Mouse (Mus musculus): ENCODE results near the gene Trpt1. TPM values are rescaled to one million over a fixed set of nuclear protein-coding genes. Genes with fewer than 3 reads are reported as not detected.
"Not testable (repeated sequence)": the region's sequence is repeated elsewhere in the genome, so short reads cannot be mapped to it uniquely, and the experiment has no call there.

The Trpt1 gene
- polyA plus RNA-seq, 1 experiment from 2014 or later = 22.0 TPM

DNA sequence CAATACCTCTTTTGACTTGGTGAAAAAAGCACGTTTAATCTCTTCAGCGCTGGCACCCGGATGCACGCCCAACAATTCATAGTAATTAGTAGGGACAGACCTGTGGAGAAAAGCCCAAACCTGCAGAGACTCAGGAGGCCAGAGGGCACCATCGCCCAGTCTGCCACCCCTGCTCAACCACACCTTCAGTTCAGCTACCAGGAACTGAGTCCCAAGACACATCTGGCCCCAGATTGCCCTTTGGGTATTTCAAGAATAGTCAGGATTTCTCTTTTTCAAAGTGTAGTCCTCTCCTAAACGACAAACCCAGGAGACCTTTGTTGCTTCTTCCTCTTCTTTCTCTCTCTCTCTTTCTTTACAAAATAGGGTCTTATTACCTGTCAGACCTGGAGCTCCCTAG lies 5.2 kb upstream of the Trpt1 start:
- WGBS = 86% methylated on average over 6 of the region's 6 CpGs
- Histone ChIP-seq H3K36me3 (ENCODE audit: control insufficient read depth, insufficient read depth, low read length) (peaks cover 12% of the 10 kb centered on the region), H3K27ac (replicated peaks in 1 of 2; ENCODE audit: control insufficient read depth in 1 of 2, insufficient read depth in 1 of 2, low read depth in 2 of 2, low read length in 2 of 2) (no peak overlapping the region), H3K4me1 (ENCODE audit: control insufficient read depth in 2 of 2, insufficient read depth in 2 of 2, low read length in 2 of 2) (peaks cover 24 to 40% of the 10 kb centered on the region in 2 experiments), H3K27me3 (ENCODE audit: control insufficient read depth, insufficient read depth, low read length) (no peaks in the 10 kb centered on the region), H3K9ac (ENCODE audit: low read length) (no peak overlapping the region), H3K4me3 (ENCODE audit: control insufficient read depth in 1 of 2, insufficient read depth in 1 of 2, low read depth in 1 of 2, low read length in 2 of 2) (no peak overlapping the region), H3K9me3 (ENCODE audit: control insufficient read depth, low read length) (no peaks in the 10 kb centered on the region), H3K4me2 (ENCODE audit: low read length) (no peak overlapping the region)
- no peak for ATAC-seq (ENCODE audit: insufficient number of reproducible peaks, insufficient read depth, low FRiP score, low read depth)

DNA sequence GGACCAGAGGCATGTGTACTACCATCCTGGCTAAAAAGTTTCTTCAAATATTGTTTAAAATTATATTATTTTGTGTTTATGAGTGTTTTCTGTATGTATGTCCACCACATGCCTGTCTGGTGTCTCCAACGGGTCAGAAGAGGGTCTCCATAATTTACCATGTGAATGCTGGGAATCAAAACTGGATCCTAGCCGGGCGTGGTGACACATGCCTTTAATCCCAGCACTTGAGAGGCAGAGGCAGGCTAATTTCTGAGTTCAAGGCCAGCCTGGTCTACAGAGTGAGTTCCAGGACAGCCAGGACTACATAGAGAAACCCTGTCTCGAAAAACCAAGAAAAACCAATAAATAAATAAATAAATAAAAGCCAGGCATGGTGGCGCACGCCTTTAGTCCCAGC lies 4.8 kb upstream of the Trpt1 start:
- H3K27me3 ChIP-seq (ENCODE audit: control insufficient read depth, insufficient read depth, low read length); H3K27ac ChIP-seq (replicated peaks in 1 of 2; ENCODE audit: control insufficient read depth in 1 of 2, insufficient read depth in 1 of 2, low read depth in 2 of 2, low read length in 2 of 2); ATAC-seq (ENCODE audit: insufficient number of reproducible peaks, insufficient read depth, low FRiP score, low read depth); H3K9me3 ChIP-seq (ENCODE audit: control insufficient read depth, low read length); H3K36me3 ChIP-seq (ENCODE audit: control insufficient read depth, insufficient read depth, low read length); H3K4me2 ChIP-seq (ENCODE audit: low read length); H3K4me3 ChIP-seq (ENCODE audit: control insufficient read depth in 1 of 2, insufficient read depth in 1 of 2, low read depth in 1 of 2, low read length in 2 of 2); H3K9ac ChIP-seq (ENCODE audit: low read length): not testable (repeated sequence)
- 88% methylated on average over 6 of the region's 6 CpGs for WGBS
- H3K4me1 ChIP-seq (ENCODE audit: control insufficient read depth in 2 of 2, insufficient read depth in 2 of 2, low read length in 2 of 2) = peaks cover 21 to 35% of the 10 kb centered on the region in 2 experiments

- Histone ChIP-seq H3K9me3 (ENCODE audit: control insufficient read depth, low read length) (no peaks in the 10 kb centered on the region), H3K4me1 (ENCODE audit: control insufficient read depth in 2 of 2, insufficient read depth in 2 of 2, low read length in 2 of 2) (peaks cover 25 to 40% of the 10 kb centered on the region in 2 experiments), H3K36me3 (ENCODE audit: control insufficient read depth, insufficient read depth, low read length) (peaks cover 9% of the 10 kb centered on the region; the same call in 1 of the 2 replicates), H3K27ac (replicated peaks in 1 of 2; ENCODE audit: control insufficient read depth in 1 of 2, insufficient read depth in 1 of 2, low read depth in 2 of 2, low read length in 2 of 2) (peak within 1 kb of the TSS; percentile 79 to 81), H3K4me2 (ENCODE audit: low read length) (peak within 1 kb of the TSS; percentile 78), H3K9ac (ENCODE audit: low read length) (peak within 1 kb of the TSS; percentile 81), H3K27me3 (ENCODE audit: control insufficient read depth, insufficient read depth, low read length) (no peaks in the 10 kb centered on the region), H3K4me3 (ENCODE audit: control insufficient read depth in 1 of 2, insufficient read depth in 1 of 2, low read depth in 1 of 2, low read length in 2 of 2) (peak within 1 kb of the TSS; percentile 52 to 72)
- ATAC-seq (ENCODE audit: insufficient number of reproducible peaks, insufficient read depth, low FRiP score, low read depth) = peak; percentile 89
- 2% methylated on average over 37 of the region's 37 CpGs for WGBS
Measured at GRCm38 (mm10) chr19:6992011-6992858, 3.7 kb upstream of the Trpt1 start, which contains the start of gene Dnajc4. Dnajc4 (minus strand) TSS chr19:6992572.

DNA sequence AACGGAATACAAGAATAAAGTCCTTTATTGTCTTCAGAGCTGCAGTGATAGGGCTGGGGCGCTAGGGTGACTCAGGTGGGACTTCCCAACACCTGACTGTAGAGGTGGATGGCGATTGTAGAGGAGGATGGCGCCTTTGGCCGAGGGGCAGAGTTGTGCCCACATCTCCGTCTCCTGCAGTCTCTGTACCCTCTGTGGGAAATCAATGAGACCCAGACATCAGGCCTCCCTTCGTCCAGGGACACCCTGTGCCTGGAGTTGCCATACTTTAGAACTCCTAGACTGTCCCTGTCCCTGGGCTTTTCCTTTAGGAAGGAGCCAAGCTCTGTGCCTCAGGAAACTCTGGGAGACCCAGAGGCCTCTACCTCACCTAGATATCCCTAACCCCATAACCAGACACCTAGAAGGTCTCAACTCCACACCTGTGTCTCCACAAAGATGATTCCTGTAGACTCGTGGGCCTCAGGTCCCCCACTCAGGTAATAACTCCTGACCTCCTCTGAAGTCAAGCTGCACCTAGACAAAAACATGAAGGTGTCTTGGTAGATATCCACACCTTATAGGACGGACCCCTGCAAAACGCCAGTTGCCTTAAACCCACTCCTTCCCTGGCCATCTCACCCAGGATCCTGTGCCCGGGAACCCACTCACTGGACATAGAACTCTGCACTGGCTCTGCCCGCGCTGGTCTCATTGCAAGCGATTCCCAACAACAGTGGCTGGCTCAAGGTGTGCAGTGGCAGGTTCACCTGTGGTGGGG lies 2.7 kb upstream of the Trpt1 start:
- Histone ChIP-seq H3K27me3 (ENCODE audit: control insufficient read depth, insufficient read depth, low read length) (no peaks in the 10 kb centered on the region), H3K4me1 (ENCODE audit: control insufficient read depth in 2 of 2, insufficient read depth in 2 of 2, low read length in 2 of 2) (peaks cover 20 to 38% of the 10 kb centered on the region in 2 experiments), H3K4me2 (ENCODE audit: low read length) (peak overlapping the region; percentile 78), H3K9ac (ENCODE audit: low read length) (peak overlapping the region; percentile 75), H3K4me3 (ENCODE audit: control insufficient read depth in 1 of 2, insufficient read depth in 1 of 2, low read depth in 1 of 2, low read length in 2 of 2) (peak overlapping the region; percentile 52 to 61), H3K27ac (replicated peaks in 1 of 2; ENCODE audit: control insufficient read depth in 1 of 2, insufficient read depth in 1 of 2, low read depth in 2 of 2, low read length in 2 of 2) (peak overlapping the region; percentile 79 to 81), H3K36me3 (ENCODE audit: control insufficient read depth, insufficient read depth, low read length) (peaks cover 9% of the 10 kb centered on the region; the same call in 1 of the 2 replicates), H3K9me3 (ENCODE audit: control insufficient read depth, low read length) (no peaks in the 10 kb centered on the region)
- no peak for ATAC-seq (ENCODE audit: insufficient number of reproducible peaks, insufficient read depth, low FRiP score, low read depth)
- WGBS = 61% methylated on average over 14 of the region's 14 CpGs

- no peak overlapping the region for H3K4me3 ChIP-seq (ENCODE audit: control insufficient read depth in 1 of 2, insufficient read depth in 1 of 2, low read depth in 1 of 2, low read length in 2 of 2)
- no peaks in the 10 kb centered on the region for H3K9me3 ChIP-seq (ENCODE audit: control insufficient read depth, low read length)
- no peak overlapping the region for H3K9ac ChIP-seq (ENCODE audit: low read length)
- ATAC-seq (ENCODE audit: insufficient number of reproducible peaks, insufficient read depth, low FRiP score, low read depth) = no peak
- 93% methylated on average over 8 of the region's 8 CpGs for WGBS
- H3K27me3 ChIP-seq (ENCODE audit: control insufficient read depth, insufficient read depth, low read length) = no peaks in the 10 kb centered on the region
- H3K4me2 ChIP-seq (ENCODE audit: low read length) = no peak overlapping the region
- peaks cover 18 to 35% of the 10 kb centered on the region in 2 experiments for H3K4me1 ChIP-seq (ENCODE audit: control insufficient read depth in 2 of 2, insufficient read depth in 2 of 2, low read length in 2 of 2)
- no peak overlapping the region for H3K27ac ChIP-seq (replicated peaks in 1 of 2; ENCODE audit: control insufficient read depth in 1 of 2, insufficient read depth in 1 of 2, low read depth in 2 of 2, low read length in 2 of 2)
- H3K36me3 ChIP-seq (ENCODE audit: control insufficient read depth, insufficient read depth, low read length) = peaks cover 17% of the 10 kb centered on the region
Measured at GRCm38 (mm10) chr19:6994002-6994401, 1.9 kb upstream of the Trpt1 start.

GRCm38 (mm10) chr19:6994489-6994888 lies 1.4 kb upstream of the Trpt1 start:
- peaks cover 18 to 35% of the 10 kb centered on the region in 2 experiments for H3K4me1 ChIP-seq (ENCODE audit: control insufficient read depth in 2 of 2, insufficient read depth in 2 of 2, low read length in 2 of 2)
- H3K27ac ChIP-seq (replicated peaks in 1 of 2; ENCODE audit: control insufficient read depth in 1 of 2, insufficient read depth in 1 of 2, low read depth in 2 of 2, low read length in 2 of 2) = no peak overlapping the region
- no peak overlapping the region for H3K4me3 ChIP-seq (ENCODE audit: control insufficient read depth in 1 of 2, insufficient read depth in 1 of 2, low read depth in 1 of 2, low read length in 2 of 2)
- H3K27me3 ChIP-seq (ENCODE audit: control insufficient read depth, insufficient read depth, low read length) = no peaks in the 10 kb centered on the region
- 90% methylated on average over 8 of the region's 8 CpGs for WGBS
- H3K4me2 ChIP-seq (ENCODE audit: low read length) = peak overlapping the region; percentile 91
- H3K9ac ChIP-seq (ENCODE audit: low read length) = peak overlapping the region; percentile 88
- no peak for ATAC-seq (ENCODE audit: insufficient number of reproducible peaks, insufficient read depth, low FRiP score, low read depth)
- no peaks in the 10 kb centered on the region for H3K9me3 ChIP-seq (ENCODE audit: control insufficient read depth, low read length)
- peaks cover 19% of the 10 kb centered on the region for H3K36me3 ChIP-seq (ENCODE audit: control insufficient read depth, insufficient read depth, low read length)

DNA sequence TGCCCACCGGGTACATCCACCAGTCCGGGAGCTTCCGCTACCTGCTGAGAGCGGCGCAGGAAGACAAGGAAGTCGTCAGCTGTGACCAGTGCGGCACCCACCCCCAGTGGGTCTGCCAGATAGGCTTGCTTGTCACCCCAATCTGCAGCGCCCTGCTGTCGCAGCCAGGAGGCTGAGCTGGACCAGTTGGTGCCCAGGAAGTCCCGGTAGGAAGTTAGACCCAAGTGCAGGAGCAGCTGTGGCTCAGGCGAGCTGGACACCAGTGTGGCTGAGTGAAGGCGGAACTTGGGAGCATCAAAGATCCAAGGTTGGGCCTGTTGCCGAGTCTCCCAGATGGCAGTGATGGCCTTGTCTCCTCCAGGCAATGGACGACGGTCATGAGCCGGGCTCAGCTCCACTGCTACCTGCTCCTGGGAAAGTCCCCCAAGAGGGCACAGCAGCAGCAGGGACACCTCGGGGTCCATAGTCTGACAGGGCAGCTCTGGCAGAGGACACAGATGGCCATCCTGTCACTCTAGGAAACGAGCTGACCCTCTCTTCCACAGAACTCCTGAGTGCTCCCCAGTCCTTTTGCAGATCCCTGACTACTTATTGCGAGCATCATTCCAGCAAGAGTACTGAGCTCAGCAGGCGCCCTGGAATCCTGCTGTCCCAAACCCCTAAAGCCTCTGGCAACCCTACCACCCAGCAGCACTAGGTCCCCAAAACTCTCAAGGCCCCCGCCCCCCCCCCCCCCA lies 508 bp upstream of the Trpt1 start:
- peak overlapping the region in 1 of 2 experiments; percentile 87; a peak in 2 of 4 replicates for H3K27ac ChIP-seq (replicated peaks in 1 of 2; ENCODE audit: control insufficient read depth in 1 of 2, insufficient read depth in 1 of 2, low read depth in 2 of 2, low read length in 2 of 2)
- 42% methylated on average over 20 of the region's 21 CpGs for WGBS
- peaks cover 18 to 35% of the 10 kb centered on the region in 2 experiments for H3K4me1 ChIP-seq (ENCODE audit: control insufficient read depth in 2 of 2, insufficient read depth in 2 of 2, low read length in 2 of 2)
- H3K9me3 ChIP-seq (ENCODE audit: control insufficient read depth, low read length) = no peaks in the 10 kb centered on the region
- peak overlapping the region; percentile 52 to 68 for H3K4me3 ChIP-seq (ENCODE audit: control insufficient read depth in 1 of 2, insufficient read depth in 1 of 2, low read depth in 1 of 2, low read length in 2 of 2)
- no peak for ATAC-seq (ENCODE audit: insufficient number of reproducible peaks, insufficient read depth, low FRiP score, low read depth)
- H3K36me3 ChIP-seq (ENCODE audit: control insufficient read depth, insufficient read depth, low read length) = peaks cover 27% of the 10 kb centered on the region
- H3K9ac ChIP-seq (ENCODE audit: low read length) = peak overlapping the region; percentile 88
- H3K4me2 ChIP-seq (ENCODE audit: low read length) = peak overlapping the region; percentile 91
- no peaks in the 10 kb centered on the region for H3K27me3 ChIP-seq (ENCODE audit: control insufficient read depth, insufficient read depth, low read length)

All from heart, embryonic 14.5 days (tissue).